Mouse (Mus musculus): ENCODE measurements around the gene Zfp692.

Gene Zfp692

DNA sequence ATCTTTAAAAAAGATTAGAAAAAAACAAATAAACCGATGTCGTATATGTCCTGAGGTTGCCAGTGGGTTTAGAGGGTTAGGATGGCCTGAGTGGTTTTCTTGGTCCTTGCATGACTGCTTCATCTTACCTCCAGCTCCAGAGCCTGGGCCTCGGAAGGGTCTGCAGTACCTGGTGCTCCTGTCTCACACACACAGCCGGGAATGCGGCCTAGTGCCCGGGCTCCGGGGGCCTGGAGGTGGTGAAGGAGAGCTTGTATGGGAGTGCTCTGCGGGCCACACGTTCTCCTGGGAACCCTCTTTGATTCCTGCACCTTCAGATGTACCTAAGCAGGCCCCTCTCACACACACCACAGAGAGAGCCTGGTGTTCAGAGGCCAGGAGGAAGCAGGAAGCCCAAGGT is 1.8 kb downstream of the Zfp692 start:
- no peak for DNase-seq (ENCODE audit: low spot score in 2 of 2)

DNA sequence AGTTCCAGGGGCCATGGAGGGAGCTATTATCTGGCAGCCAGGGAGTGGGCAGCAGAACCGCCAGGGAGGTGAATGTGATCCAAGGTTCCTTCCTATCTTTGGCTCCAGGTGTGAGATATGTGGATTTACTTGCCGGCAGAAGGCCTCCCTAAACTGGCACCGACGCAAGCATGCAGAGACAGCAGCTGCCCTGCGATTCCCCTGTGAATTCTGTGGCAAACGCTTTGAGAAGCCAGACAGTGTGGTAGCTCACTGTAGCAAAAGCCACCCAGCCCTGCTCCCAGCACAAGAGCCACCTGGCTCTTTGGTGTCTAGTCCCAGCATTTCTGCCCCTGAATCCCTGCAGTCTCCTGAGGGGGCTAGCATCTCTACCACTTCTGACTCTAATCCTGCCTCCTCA is 7.2 kb downstream of the Zfp692 start:
- DNase-seq (ENCODE audit: low spot score in 2 of 2) = no peak

GRCm38 (mm10) chr11:58315536-58316168 is 8.8 kb downstream of the Zfp692 start:
- DNase-seq (ENCODE audit: low spot score in 2 of 2) = no peak

DNA sequence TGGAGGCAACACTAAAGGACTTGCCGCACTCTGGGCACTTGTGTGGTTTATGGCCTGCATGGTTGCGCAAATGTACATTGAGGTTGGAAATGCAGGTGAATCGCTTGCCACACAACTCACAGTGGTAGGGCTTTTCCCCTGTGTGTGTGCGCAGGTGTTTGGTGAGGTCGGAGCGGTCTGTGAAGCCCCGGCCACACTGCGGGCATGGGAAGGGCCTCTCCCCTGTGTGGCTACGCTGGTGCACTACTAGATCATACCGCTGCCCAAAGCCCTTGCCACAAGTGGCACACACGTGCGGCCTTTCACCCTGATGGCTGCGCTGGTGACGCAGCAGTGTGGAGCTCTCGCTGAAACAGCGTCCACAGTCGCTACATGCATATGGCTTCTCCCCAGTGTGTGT is 9.5 kb downstream of the Zfp692 start:
- no peak for DNase-seq (ENCODE audit: low spot score in 2 of 2)

DNA sequence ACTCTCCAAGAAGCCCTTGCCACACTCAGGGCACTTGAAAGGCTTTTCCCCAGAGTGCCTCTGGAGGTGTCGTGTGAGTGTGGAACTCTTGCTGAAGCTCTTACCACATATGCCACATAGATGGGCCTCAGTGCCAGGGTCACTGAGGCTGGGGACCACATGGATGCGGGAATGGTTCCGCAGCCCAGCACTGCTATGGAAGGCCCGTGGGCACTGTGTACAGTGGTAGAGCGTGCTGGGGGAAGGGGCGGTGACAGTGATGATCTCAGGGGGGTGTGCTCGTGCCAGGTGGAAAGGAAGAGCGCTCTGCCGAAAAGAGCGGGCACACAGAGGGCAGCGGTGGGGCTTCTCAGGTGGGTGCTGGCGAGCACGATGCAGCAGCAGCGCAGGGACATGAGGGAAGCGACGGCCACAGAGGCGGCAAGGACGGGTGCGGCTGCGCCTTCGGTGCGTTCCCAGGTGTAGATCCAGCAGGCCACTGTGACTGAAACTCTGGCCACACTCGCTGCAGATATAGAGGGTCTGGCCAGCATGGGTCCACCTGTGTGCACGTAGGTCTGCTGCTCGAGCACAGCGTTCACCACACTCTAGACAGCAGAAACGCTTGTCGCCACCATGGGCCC is 10.0 kb downstream of the Zfp692 start:
- DNase-seq (ENCODE audit: low spot score in 2 of 2) = no peak

DNA sequence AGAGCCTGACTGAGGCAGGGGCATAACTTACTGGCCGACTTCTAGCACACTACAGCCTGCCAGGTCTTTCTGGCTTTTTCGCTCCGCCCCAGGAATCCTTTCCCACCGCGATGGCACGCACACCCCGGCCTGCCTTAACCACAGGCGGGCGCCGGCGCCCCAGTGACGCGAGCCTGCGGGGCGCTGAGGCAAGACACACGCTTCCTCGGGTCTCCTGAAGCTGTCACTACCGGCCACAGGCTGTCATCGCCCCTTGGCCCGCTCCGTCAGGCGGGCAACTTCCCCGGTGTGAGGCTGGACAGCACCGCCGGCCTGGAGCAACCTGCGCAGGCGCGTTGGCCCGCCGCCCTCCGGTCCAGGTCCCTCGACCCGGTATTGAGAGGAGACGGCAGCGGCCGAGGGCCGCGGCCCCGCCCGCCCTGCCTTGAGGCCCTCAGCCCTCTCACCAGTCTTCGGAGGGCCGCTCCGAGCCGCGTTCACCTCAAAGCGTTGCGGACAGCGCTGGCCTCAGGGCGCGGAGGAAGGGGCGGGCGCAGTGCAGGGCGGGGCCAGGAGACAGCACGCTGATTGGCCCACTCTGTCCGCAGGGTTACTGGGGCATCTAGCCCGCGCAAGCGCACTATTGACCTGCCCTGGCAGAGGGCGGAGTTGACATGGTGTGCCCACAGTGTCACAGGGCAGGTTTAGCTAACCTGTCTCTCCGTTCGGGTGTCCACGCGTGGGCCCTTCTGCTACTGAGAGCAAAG is 16.1 kb downstream of the Zfp692 start:
- DNase-seq (ENCODE audit: low spot score in 2 of 2) = peak; percentile 93 to 96

GRCm38 (mm10) chr11:58323570-58324340 is 16.9 kb downstream of the Zfp692 start:
- no peak for DNase-seq (ENCODE audit: low spot score in 2 of 2)

DNA sequence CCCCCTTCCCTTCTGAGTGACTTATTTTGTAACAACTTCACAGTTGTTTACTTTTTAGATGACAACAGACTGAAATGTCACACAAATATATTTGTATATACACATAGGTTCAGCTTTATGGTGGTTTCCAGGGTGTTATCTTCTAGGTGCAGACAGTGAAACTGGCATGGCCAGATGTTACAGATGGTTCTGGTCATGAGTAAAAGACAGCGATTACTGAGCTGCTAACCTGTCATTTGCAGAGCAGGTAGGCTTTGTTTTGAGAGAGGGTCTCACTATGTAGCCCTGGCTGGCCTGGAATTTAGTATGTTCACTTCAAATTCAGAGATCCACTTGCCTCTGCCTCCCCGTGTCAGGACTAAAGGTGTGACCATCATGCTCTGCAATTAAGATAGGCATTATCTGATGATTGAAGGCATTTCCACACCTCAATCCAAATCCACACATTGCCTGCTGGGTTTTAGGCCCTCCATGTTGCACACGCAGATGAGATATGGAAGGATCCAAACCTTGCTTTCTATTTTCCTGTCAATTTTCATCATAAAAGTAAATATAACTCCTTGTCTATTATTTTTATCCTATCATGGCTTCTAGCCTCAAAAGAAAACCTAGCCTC is 17.9 kb downstream of the Zfp692 start:
- DNase-seq (ENCODE audit: low spot score in 2 of 2) = no peak

GRCm38 (mm10) chr11:58326781-58327180 is 19.9 kb downstream of the Zfp692 start:
- no peak for DNase-seq (ENCODE audit: low spot score in 2 of 2)

DNA sequence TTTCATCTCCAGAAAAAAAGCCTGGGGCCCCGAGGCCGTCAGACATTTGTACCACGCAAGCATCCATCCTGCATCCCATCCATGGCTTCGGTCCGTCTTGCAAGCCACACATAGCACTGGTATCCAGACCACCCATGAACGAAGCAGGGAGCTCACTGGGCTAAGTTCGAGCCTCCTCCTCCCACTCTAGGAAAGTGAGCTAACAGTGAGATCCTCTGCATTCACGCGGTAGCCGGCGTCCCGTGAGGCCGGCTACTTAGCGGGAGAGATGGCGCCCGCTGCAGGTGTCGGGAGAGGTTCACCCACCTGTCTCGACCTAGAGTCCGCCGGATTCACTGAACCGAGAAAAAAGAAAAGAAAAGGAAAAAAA is 23.0 kb downstream of the Zfp692 start:
- DNase-seq (ENCODE audit: low spot score in 2 of 2) = peak in 1 of 2 experiments; percentile 44

DNA sequence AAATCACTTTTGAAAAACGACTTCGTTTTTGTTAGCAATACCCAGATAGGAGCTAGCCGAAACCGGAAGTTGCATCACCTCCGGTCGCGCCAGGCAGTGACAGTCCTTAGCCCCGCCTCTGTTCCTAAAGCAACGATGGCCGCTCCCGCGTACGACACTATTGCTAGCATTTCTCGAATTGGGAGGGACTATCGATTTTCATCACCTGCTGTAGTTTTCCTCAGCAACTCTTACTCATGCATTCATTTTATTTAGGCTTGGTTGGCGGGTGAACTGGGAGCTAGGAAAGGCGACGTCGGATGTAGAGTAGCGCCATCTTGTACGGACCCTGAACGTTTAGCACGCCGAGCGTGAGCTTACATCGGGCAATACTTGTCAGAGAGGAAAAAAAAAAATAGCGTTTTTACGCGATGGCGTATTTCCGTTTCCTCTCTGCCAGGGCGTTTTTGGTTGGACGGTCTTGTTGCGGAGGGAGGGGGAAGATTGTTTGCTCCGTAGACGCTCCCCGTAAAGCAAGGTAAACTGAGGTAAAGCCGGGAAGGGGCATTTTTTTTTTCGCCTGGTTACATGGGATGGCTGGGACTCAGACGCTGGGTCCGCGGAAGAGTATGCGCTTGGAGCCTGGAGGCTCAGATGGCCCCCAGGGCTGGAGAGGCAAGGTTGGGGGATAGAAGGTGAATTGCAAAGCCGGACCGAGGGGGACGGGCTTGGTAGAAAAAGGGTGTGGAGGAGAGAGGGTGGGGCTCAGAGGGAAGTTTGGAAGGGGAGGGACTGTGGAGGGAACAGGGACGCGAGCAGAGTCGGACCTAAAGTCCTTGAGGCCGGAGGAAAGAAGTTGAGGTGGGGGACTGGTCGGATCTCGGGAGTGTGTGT is 23.6 kb downstream of the Zfp692 start, which contains the start of the genes Zfp672 and Sh3bp5l:
Gene Zfp672, minus strand, starts transcription at position 64 of the 873 bp plus-strand sequence.
Gene Sh3bp5l, plus strand, starts transcription at position 449 of the 873 bp plus-strand sequence.
- DNase-seq (ENCODE audit: low spot score in 2 of 2) = peak; percentile 86 to 87

GRCm38 (mm10) chr11:58331149-58331495 is 24.3 kb downstream of the Zfp692 start:
- DNase-seq (ENCODE audit: low spot score in 2 of 2) = no peak

DNA sequence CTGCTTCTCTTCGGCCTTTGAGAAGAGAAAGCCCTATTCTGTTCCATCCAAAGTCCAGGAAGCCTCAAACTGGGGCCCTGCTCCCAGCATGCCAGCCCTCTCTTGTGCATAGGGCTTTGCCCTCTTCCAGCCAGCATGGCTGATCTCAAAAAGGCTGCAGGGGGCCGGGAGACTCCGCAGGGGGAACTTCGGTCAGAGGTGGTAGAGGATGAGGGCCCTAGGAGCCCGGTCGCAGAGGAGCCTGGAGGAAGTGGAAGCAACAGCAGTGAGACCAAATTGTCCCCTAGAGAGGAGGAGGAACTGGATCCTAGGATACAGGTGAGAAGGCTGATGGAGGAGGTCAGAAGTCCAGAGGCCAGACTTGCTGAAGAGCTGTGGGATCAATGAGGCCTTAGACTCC is 24.7 kb downstream of the Zfp692 start:
- DNase-seq (ENCODE audit: low spot score in 2 of 2) = no peak

DNA sequence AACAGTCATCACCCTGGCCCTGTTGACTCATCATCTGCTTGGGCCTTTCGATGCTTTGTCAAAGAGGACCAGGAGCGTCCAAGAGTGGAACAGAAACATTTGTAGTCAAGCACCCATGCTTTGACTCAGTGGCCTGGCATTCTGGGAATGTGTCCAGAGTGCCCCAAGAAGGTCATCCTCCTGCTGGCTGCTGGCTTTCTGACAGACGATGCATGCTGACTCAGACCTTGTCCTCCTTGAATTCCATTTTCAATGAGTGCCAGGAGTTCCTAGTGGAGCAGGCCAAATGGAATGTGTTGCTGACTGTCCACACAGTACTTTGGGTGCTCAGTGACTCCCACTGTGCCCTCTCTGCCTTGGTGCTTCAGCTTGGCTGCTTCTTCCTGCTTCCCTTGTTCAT is 27.9 kb downstream of the Zfp692 start:
- no peak for DNase-seq (ENCODE audit: low spot score in 2 of 2)

DNA sequence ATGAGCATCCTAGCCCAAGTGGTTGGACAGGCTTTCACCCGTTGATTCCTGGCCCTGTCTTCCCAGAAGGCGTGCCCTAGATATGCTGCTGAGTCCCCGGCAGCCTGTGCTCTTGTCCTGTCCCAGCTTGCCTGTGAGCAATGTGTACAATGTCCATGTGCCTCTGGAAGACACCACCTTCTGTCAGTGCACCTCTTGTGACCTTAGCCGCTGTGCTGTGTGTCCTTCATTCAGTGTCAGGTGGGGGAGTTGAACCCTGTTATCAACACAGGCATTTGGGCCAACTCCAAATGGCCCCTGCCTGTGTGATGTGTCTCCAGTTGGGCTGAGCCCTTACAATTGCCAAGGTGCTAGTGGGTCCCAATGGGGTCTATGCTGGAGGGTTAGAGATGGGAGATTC is 39.9 kb downstream of the Zfp692 start:
- DNase-seq (ENCODE audit: low spot score in 2 of 2) = no peak

GRCm38 (mm10) chr11:58350628-58351027 is 43.8 kb downstream of the Zfp692 start:
- no peak for DNase-seq (ENCODE audit: low spot score in 2 of 2)

DNA sequence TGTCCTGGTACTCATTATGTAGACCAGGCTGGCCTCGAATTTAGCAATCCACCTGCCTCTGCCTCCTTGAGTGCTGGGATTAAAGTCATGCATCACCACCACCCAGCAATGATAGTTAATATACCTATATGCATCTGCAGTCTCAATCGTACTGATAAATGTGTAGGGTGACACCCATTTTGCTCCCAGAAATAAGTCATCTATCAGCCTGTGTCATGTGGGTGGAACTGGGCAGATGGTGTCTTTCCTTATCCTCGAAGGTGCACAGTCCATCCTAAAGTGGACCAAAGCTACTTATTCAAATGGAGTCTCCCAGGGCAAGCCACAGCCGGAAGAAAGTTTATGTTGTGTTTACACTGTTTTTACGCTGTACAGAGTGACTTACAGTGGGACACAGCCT is 44.3 kb downstream of the Zfp692 start:
- DNase-seq (ENCODE audit: low spot score in 2 of 2) = no peak

- DNase-seq (ENCODE audit: low spot score in 2 of 2) = no peak
Observed at GRCm38 (mm10) chr11:58352681-58353548, 46.0 kb downstream of the Zfp692 start.

DNA sequence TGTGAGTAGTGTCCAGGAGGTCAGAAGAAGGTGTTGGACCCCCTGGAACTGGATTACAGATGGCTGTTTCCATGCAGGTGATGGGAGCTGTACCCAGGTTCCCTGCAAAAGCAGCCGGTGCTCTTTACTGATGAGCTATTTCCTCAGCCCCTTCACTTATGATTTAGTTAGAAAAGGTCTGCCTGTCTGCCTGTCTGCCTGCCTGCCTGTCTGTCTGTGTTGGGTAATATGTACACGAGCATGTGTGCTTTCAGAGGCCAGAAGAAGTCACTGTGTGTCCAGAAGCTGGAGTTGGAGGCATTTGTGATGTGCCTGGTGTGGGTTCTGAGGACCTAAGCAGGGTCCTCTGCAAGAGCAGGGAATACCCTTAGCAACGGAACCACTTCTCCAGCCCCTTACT is 46.8 kb downstream of the Zfp692 start:
- DNase-seq (ENCODE audit: low spot score in 2 of 2) = no peak

GRCm38 (mm10) chr11:58354476-58354875 is 47.6 kb downstream of the Zfp692 start:
- no peak for DNase-seq (ENCODE audit: low spot score in 2 of 2)
